Mouse (Mus musculus) urinary bladder, postnatal 25 days (tissue): ENCODE results near the gene Snrnp70.
"Not testable (repeated sequence)": the region's sequence is repeated elsewhere in the genome, so short reads cannot be mapped to it uniquely, and the experiment has no call there.

Source experiments
- DNase-seq: peaks from one replicate; pipeline ENCODE4 v3.0.0; 2022; ENCODE audit warnings: low spot score

The Snrnp70 gene

DNA sequence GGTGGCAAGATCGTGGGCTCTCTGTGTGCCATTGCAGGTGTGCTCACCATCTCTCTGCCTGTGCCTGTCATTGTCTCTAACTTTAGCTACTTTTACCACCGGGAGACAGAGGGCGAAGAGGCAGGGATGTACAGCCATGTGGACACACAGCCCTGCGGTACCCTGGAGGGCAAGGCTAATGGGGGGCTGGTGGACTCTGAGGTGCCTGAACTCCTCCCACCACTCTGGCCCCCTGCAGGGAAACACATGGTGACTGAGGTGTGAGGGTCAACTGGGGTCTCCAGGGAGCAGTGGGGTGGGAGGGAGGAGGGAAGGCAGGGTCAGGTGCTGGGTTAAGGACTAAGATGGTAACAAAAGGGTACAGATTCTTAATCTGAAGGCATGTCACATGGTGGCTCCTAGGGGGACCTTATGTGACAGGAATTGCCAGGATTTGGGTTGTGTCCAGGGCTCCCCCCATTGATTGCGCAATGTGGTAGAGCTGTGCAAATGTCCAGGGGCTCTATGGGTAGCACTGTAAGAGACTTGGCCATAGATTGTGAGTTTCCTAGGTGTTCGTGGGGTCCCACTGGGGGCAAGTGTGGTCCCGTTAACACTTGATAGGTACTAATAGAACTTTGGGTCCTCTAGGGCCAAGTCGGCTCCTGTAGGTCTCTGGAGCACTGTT lies 14.1 kb upstream of the Snrnp70 start:
- DNase-seq: no peak

DNA sequence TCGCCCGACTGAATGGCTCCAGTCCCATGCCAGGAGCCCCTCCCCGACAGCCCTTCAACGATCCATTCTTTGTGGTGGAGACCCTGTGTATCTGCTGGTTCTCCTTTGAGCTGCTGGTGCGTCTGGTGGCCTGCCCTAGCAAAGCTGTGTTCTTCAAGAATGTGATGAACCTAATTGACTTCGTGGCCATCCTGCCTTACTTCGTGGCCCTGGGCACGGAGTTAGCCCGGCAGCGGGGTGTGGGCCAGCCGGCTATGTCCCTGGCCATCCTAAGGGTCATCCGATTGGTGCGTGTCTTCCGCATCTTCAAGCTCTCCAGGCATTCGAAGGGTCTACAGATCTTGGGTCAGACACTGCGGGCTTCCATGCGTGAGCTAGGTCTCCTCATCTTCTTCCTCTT lies 13.4 kb upstream of the Snrnp70 start:
- no peak for DNase-seq

GRCm38 (mm10) chr7:45408351-45408750 lies 12.8 kb upstream of the Snrnp70 start:
- DNase-seq: no peak

GRCm38 (mm10) chr7:45407836-45408235 lies 12.3 kb upstream of the Snrnp70 start:
- no peak for DNase-seq

DNA sequence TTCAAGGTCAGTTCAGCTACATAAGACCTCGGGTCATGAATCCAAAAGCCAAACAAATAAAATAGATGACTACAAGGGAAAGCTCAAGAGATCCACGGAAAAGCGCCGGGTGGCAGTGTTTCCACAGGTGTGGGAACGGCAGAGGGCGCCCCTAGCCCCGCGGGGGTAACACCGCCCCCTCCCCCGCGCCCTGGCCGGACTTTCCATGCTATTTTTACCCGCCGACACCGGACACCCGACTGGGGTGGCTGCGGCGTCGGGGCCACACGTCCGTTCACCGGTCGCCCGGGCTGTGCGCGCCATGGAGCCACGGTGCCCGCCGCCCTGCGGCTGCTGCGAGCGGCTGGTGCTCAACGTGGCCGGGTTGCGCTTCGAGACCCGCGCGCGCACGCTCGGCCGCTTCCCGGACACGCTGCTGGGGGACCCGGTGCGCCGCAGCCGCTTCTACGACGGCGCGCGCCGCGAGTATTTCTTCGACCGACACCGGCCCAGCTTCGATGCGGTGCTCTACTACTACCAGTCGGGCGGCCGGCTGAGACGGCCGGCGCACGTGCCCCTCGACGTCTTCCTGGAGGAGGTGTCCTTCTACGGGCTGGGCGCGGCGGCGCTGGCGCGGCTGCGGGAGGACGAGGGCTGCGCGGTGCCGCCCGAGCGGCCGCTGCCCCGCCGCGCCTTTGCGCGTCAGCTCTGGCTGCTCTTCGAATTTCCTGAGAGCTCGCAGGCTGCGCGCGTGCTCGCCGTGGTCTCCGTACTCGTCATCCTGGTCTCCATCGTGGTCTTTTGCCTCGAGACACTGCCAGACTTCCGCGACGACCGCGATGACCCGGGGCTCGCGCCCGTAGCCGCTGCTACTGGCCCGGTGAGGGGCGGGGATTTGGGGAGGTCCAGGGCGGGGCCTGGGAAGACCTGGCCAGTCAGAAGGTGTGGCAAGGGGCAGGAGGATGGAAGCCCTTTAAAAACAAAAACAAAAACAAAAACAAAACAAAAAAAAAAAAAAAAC lies 10.9 kb upstream of the Snrnp70 start:
- no peak for DNase-seq

GRCm38 (mm10) chr7:45405091-45406075 lies 9.8 kb upstream of the Snrnp70 start, which contains the start of gene Kcna7:
Kcna7 (plus strand) TSS chr7:45405653.
- DNase-seq: peak; percentile 77

- DNase-seq: peak; percentile 63
These were observed 8.2 kb upstream of the Snrnp70 start for GRCm38 (mm10) chr7:45403532-45404261.

GRCm38 (mm10) chr7:45401521-45402085 lies 6.1 kb upstream of the Snrnp70 start:
- DNase-seq: no peak

DNA sequence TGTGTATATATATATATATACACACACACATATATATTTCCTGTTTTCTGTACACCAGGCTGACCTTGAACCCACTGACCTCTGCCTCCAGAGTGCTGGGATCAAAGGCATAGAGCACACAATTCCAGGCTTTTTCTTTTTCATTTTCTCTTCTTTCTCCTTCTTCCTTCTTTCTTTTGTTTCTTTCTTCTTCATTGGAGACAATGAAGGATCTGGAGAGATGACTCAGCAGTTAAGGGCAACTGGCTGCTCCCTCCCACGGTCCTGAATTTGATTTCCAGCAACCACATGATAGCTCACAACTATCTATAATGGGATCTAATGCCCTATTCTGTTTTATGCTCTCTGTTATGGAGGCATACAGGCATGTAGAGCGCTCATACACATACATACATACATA lies 1.2 kb upstream of the Snrnp70 start:
- no peak for DNase-seq

DNA sequence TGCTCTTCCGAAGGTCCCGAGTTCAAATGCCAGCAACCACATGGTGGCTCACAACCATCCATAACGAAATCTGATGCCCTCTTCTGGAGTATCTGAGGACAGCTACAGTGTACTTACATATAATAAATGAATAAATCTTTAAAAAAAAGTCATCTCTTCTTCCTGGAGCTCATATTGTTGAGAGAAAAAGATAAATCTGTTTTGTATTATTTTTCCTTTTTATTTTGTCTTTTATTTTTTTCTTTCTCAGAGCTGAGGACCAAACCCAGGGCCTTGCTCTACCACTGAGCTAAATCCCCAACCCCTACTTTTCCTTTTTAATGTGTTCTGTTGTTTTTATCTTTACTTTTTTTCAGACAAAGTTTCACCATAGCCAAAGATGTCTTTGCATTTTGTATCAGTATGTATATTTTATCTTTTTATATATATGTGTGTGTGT lies 814 bp upstream of the Snrnp70 start:
- not testable (repeated sequence) for DNase-seq

DNA sequence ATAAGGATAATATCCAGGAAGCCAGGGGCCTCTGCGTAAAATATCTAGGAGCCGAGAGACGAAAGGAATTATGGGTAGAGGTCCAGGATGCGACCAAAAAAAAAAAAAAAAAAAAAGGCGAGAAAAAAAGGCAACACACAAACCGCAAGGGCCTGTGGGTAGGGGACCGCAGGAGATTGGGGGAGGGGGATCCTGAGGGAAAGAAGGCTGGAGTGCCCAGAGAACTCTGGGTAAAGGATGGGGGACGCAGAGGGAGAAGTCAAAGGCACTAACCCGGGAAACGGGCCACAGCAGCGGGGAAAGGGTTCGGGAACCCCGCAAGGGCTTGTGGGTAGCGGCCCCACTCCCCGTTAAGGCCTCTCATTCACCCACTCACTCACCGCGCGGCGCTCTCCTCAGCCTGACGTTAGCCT lies 407 bp downstream of the Snrnp70 start:
- DNase-seq: no peak

- no peak for DNase-seq
These were observed 9.5 kb downstream of the Snrnp70 start for GRCm38 (mm10) chr7:45386077-45386476.

GRCm38 (mm10) chr7:45376057-45376456 lies 19.5 kb downstream of the Snrnp70 start:
- DNase-seq: no peak

DNA sequence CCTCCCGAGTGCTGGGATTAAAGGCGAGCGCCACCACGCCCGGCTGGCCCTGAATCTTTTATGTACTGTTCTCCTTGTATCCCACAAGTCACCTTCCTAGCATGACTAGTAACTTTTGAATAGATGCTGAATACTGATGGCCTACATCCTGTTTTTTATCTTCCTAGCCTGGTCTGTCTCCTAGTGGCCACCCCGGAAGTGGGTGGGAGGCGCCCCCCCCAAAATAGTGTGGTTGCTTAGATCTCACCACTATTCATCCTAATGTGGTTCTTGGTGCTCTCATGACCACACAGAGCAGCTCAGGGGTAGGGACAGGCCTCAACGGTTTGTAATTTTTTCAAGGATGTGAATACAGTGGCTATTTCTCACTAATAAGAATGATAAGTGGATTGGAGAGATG lies 20.9 kb downstream of the Snrnp70 start:
- DNase-seq: no peak

GRCm38 (mm10) chr7:45372371-45372770 lies 23.2 kb downstream of the Snrnp70 start:
- no peak for DNase-seq

- peak; percentile 82 for DNase-seq
These were observed 24.8 kb downstream of the Snrnp70 start, which contains the start of gene Lin7b for GRCm38 (mm10) chr7:45370475-45371311. Lin7b (minus strand) TSS chr7:45370583.

DNA sequence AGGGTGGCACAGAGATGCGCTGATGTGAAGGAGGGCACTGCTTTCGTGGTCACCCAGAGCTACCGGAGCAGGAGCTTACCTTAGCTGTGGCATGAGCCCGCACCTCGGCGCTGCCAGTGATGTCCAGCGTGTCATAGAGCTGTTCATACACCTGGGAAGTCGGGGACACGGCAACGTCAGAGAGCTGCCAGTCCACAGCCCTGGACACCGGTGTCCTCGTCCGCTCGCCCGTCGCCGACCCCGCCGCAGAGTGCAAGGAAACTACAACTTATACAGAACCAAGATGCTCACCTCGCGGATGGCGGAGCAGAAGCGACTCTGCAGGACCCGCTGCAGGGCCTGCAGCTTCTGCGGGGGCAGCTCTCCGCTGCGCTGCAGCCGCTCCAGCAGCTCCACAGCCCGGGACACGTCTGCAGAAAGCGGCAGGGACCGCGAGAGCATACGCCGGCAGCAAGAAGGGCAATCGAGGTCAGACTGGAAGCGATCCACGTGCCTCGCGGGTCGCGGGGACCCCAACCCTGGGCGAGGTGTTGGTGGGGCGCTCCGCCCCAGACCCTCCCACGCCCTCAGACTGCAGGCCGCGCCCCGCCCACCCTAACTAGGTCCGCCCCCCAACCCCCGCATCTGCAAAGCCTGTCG lies 25.6 kb downstream of the Snrnp70 start:
- DNase-seq: no peak

GRCm38 (mm10) chr7:45369022-45369745 lies 26.4 kb downstream of the Snrnp70 start:
- no peak for DNase-seq

DNA sequence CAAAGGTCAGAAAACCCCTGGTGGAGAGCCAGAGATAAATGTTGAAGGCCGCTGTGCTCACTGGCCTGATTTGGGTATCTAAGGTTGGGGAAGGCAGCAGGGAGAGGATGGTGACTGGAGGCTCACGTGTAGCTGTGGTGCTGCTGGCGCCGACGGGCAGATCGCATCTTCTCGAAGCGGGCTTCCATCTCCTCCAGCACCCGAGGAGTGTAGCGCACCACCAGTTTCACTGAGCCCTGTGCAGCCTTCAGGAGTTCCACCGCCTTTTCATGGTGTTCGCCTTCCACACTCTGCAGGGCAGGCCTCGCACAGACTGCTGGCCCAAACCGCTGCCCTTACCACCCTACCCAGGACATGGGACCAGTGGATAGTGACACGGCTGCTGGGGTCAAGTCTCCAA lies 27.4 kb downstream of the Snrnp70 start:
- DNase-seq: no peak
